20 mouse cellular contexts compared by ENCODE assay signal in the genomic region with DNA sequence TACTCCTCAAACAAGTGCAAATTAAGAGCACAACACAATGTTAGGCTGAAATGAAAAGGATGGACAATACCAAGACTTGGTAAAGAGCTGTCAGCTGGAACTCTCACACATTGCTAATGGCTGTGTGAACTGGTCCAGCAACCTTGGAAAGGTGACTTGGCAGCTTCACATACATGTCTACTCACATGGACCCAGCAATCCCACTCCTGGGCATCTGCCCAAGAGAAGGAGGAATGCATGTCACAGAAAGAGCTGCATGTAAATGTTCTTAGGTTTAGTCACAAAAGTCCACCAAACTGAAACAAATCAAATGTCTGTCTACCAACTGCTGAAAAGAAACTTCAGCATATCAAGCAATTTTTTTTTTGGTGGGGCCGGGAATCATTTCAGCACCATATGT. TPM values are rescaled to one million over a fixed set of nuclear protein-coding genes. Genes with fewer than 3 reads are reported as not detected.
"Had no signal": no experiment of that assay in that cellular context is flagged by ENCODE, and none has a peak within 500 bp of the region (broad histone marks: within the 10 kb centered on the region; RNA-seq: fewer than 3 reads in every experiment).

No protein-coding gene starts in this region.

- DNase-seq: kidney, postnatal 14 days; kidney, postnatal 4 days; left cerebral cortex, postnatal 4 days; liver, postnatal 0 days; lung, embryonic 14.5 days; right cerebral cortex, adult 18-20 months; right cerebral cortex, postnatal 14 days; right cerebral cortex, postnatal 4 days; thymus, postnatal 25 days had no signal

- H3K27ac ChIP-seq: limb, embryonic 12.5 days; limb, embryonic 15.5 days; liver, embryonic 14.5 days; macrophage; midbrain, embryonic 12.5 days; midbrain, embryonic 15.5 days; neural tube, embryonic 12.5 days; neural tube, embryonic 15.5 days; stomach, embryonic 15.5 days had no signal

- H3K36me3 ChIP-seq: limb, embryonic 12.5 days; limb, embryonic 15.5 days; midbrain, embryonic 12.5 days; midbrain, embryonic 15.5 days; neural tube, embryonic 12.5 days; neural tube, embryonic 15.5 days; stomach, embryonic 15.5 days had no signal

- H3K9me3 ChIP-seq: limb, embryonic 12.5 days; limb, embryonic 15.5 days; midbrain, embryonic 12.5 days; midbrain, embryonic 15.5 days; neural tube, embryonic 12.5 days; neural tube, embryonic 15.5 days; stomach, embryonic 15.5 days had no signal

- H3K4me3 ChIP-seq: limb, embryonic 12.5 days; limb, embryonic 15.5 days; midbrain, embryonic 12.5 days; midbrain, embryonic 15.5 days; neural tube, embryonic 12.5 days; neural tube, embryonic 15.5 days; stomach, embryonic 15.5 days had no signal

- H3K9ac ChIP-seq: limb, embryonic 12.5 days; limb, embryonic 15.5 days; liver, embryonic 14.5 days; liver, postnatal 0 days; lung, embryonic 14.5 days; midbrain, embryonic 12.5 days; midbrain, embryonic 15.5 days; neural tube, embryonic 12.5 days; neural tube, embryonic 15.5 days; stomach, embryonic 15.5 days had no signal

- ATAC-seq: liver, postnatal 0 days; lung, postnatal 0 days; midbrain, embryonic 15.5 days had no signal

- H3K4me1 ChIP-seq: midbrain, embryonic 12.5 days; stomach, embryonic 15.5 days had no signal

- H3K4me2 ChIP-seq: limb, embryonic 12.5 days; limb, embryonic 15.5 days; liver, embryonic 11.5 days; lung, embryonic 14.5 days; midbrain, embryonic 12.5 days; midbrain, embryonic 15.5 days; neural tube, embryonic 12.5 days; neural tube, embryonic 15.5 days; stomach, embryonic 15.5 days had no signal

- H3K27me3 ChIP-seq: limb, embryonic 12.5 days; limb, embryonic 15.5 days; midbrain, embryonic 12.5 days; midbrain, embryonic 15.5 days; neural tube, embryonic 12.5 days; neural tube, embryonic 15.5 days; stomach, embryonic 15.5 days had no signal

RNA-seq across cellular contexts. Expression of a gene that starts 28.3 kb away (rescaled TPM):
- polyA plus RNA-seq: liver, embryonic 11.5 days; macrophage had no signal
